Comparison of ENCODE assay signal across 8 mouse cellular contexts in genomic region chr10:25111636-25112422, GRCm38 (mm10).
DNase-seq lines count a peak whose midpoint lies in the region; ATAC-seq and TF ChIP-seq lines count a peak whose summit lies in the region.
"Had no signal": no experiment of that assay in that cellular context is flagged by ENCODE, and none has a peak within 500 bp of the region (broad histone marks: within the 10 kb centered on the region; RNA-seq: fewer than 3 reads in every experiment).

No protein-coding gene starts in this region.

- H3K9me3 ChIP-seq in hindbrain, embryonic 14.5 days (ENCODE audit: control insufficient read depth, low read length) = no peaks in the 10 kb centered on the region
- H3K9me3 ChIP-seq in kidney, embryonic 15.5 days (replicated peaks) = no peaks in the 10 kb centered on the region

- ATAC-seq in hindbrain, embryonic 14.5 days (ENCODE audit: low FRiP score) = peak; percentile 75
- no peak for ATAC-seq in kidney, embryonic 15.5 days (replicated peaks; ENCODE audit: low FRiP score)

- WGBS in hindbrain, embryonic 14.5 days = 6% methylated on average over 11 of the region's 11 CpGs
- 12% methylated on average over 11 of the region's 11 CpGs for WGBS in kidney, embryonic 15.5 days

- DNase-seq in brain, embryonic 14.5 days (ENCODE audit: low read depth) = peak; percentile 84
- peak; percentile 83 for DNase-seq in cerebellum, postnatal 10 days
- peak; percentile 52 for DNase-seq in hindbrain, embryonic 14.5 days (ENCODE audit: low spot score)
- peak; percentile 41 for DNase-seq in neural tube, embryonic 10.5 days (ENCODE audit: extremely low spot score, low spot score)
- DNase-seq in adipocyte (ENCODE audit: low spot score) = no peak
- DNase-seq in heart, adult 8-10 months (ENCODE audit: low spot score) = no peak

- H3K27me3 ChIP-seq in hindbrain, embryonic 14.5 days (ENCODE audit: control insufficient read depth, insufficient read depth, low read length) = no peaks in the 10 kb centered on the region
- no peaks in the 10 kb centered on the region for H3K27me3 ChIP-seq in kidney, embryonic 15.5 days

- TF ChIP-seq CTCF in brain, embryonic 14.5 days (IDR thresholded peaks at IDR 0.05; ENCODE audit: borderline replicate concordance, extremely low read depth, insufficient read depth, insufficient read length) = no peak

- peak overlapping the region; percentile 82 for H3K27ac ChIP-seq in hindbrain, embryonic 14.5 days
- no peak overlapping the region for H3K27ac ChIP-seq in kidney, embryonic 15.5 days
- H3K27ac ChIP-seq: kidney, postnatal 0 days had no signal

- H3K9ac ChIP-seq in hindbrain, embryonic 14.5 days = 0 out of 2 replicates have a peak overlapping the region, but pooled peaks have one; percentile 16
- H3K9ac ChIP-seq in kidney, embryonic 15.5 days = no peak overlapping the region

- H3K4me3 ChIP-seq in hindbrain, embryonic 14.5 days (replicated peaks; ENCODE audit: low read length) = no peak overlapping the region
- H3K4me3 ChIP-seq in kidney, embryonic 15.5 days (replicated peaks) = no peak overlapping the region

- no peak for TF ChIP-seq POLR2A in brain, embryonic 14.5 days (IDR thresholded peaks at IDR 0.05; ENCODE audit: borderline replicate concordance, extremely low read depth, insufficient read depth, insufficient read length, poor library complexity, severe bottlenecking)

- H3K36me3 ChIP-seq in hindbrain, embryonic 14.5 days (replicated peaks; ENCODE audit: control insufficient read depth, insufficient read depth) = no peaks in the 10 kb centered on the region
- no peaks in the 10 kb centered on the region for H3K36me3 ChIP-seq in kidney, embryonic 15.5 days

- H3K4me2 ChIP-seq in hindbrain, embryonic 14.5 days (replicated peaks) = no peak overlapping the region
- H3K4me2 ChIP-seq in kidney, embryonic 15.5 days = no peak overlapping the region

- H3K4me1 ChIP-seq in hindbrain, embryonic 14.5 days (replicated peaks; ENCODE audit: control insufficient read depth, insufficient read depth, low read length) = peaks cover 20% of the 10 kb centered on the region
- H3K4me1 ChIP-seq in kidney, embryonic 15.5 days = no peaks in the 10 kb centered on the region

Comparison
In these comparisons a context has a peak if more than half of its experiments do, and no peak if none do; other contexts are left out.
1. DNase-seq: peak in brain, embryonic 14.5 days (single experiment), cerebellum, postnatal 10 days (2 of 2), hindbrain, embryonic 14.5 days (single experiment) and neural tube, embryonic 10.5 days (single experiment); none in adipocyte (single experiment) and heart, adult 8-10 months (single experiment).